Mouse (Mus musculus) hindbrain, embryonic 11.5 days (tissue): Measurements from ENCODE around the gene Gm15517. TPM values are rescaled to one million over a fixed set of nuclear protein-coding genes. Genes with fewer than 3 reads are reported as not detected.

Source experiments
- ATAC-seq: fragments of 200-750 bp; cut with Nextera tagmentation; 2 replicates; pipeline ENCODE4 v1.8.0; 2017; ENCODE audit warnings: mild to moderate bottlenecking, moderate TSS enrichment, moderate library complexity; ENCODE audit not compliant: low FRiP score
- DNase-seq: peaks from one replicate; pipeline ENCODE4 v3.0.0-alpha.2; 2015; ENCODE audit warnings: low spot score
- H3K27ac ChIP-seq: fragments of 300-500 bp; sonication (generic); 2 replicates; pipeline ENCODE4 v1.5.1; 2014; ENCODE audit warnings: mild to moderate bottlenecking, low read depth, low read length
- H3K27me3 ChIP-seq: fragments of 300-500 bp; sonication (generic); 2 replicates; pipeline ENCODE4 v1.6.1; 2014; ENCODE audit warnings: mild to moderate bottlenecking, low read length, moderate library complexity, mixed read lengths; ENCODE audit not compliant: control insufficient read depth, insufficient read depth
- H3K36me3 ChIP-seq: fragments of 300-500 bp; sonication (generic); 2 replicates; pipeline ENCODE4 v1.6.1; 2014; ENCODE audit warnings: mild to moderate bottlenecking, low read length, moderate library complexity, mixed read lengths; ENCODE audit not compliant: control insufficient read depth, insufficient read depth
- H3K4me1 ChIP-seq: fragments of 300-500 bp; sonication (generic); replicated peaks from 2 replicates; pipeline ENCODE4 v1.6.1; 2014; ENCODE audit warnings: low read length, mixed read lengths; ENCODE audit not compliant: control insufficient read depth, insufficient read depth
- H3K4me2 ChIP-seq: fragments of 300-500 bp; sonication (generic); replicated peaks from 2 replicates; pipeline ENCODE4 v1.6.1; 2014; ENCODE audit warnings: mild to moderate bottlenecking, low read depth, low read length
- H3K4me3 ChIP-seq: fragments of 300-500 bp; sonication (generic); 2 replicates; pipeline ENCODE4 v1.5.1; 2014; ENCODE audit warnings: low read depth, low read length
- H3K9ac ChIP-seq: fragments of 300-500 bp; sonication (generic); 2 replicates; pipeline ENCODE4 v1.6.1; 2014; ENCODE audit warnings: low read depth, low read length
- H3K9me3 ChIP-seq: fragments of 300-500 bp; sonication (generic); 2 replicates; pipeline ENCODE4 v1.6.1; 2016; ENCODE audit warnings: low read length; ENCODE audit not compliant: control insufficient read depth
- WGBS: fragments of 180-500 bp; shearing (Covaris S2); extraction: QIAGEN DNeasy Blood & Tissue Kit; methylation state at CpG from one replicate; pipeline ENCODE4 v1.1.7; 2014; 5-methylcytosine and 5-hydroxymethylcytosine counted together
- polyA plus RNA-seq: library from polyadenylated mRNA; unstranded; fragments of >200 nt; fragmentation: Nextera tagmentation; extraction: Ambion mirVana; gene quantifications from 2 replicates; pipeline ENCODE4 v1.2.1, GENCODE M21; 2014

Gene Gm15517
- polyA plus RNA-seq, 1 experiment from 2014 or later, result not detected

GRCm38 (mm10) chr7:44303346-44304340 is 42.4 kb downstream of the Gm15517 start:
- Histone ChIP-seq H3K4me3 (peak overlapping the region; percentile 53), H3K4me1 (peaks cover 2% of the 10 kb centered on the region; the same call in 1 of the 2 replicates), H3K9ac (peak overlapping the region; percentile 86), H3K36me3 (no peaks in the 10 kb centered on the region), H3K4me2 (peak overlapping the region; percentile 43), H3K27ac (peak overlapping the region; percentile 95), H3K9me3 (no peaks in the 10 kb centered on the region), H3K27me3 (no peaks in the 10 kb centered on the region; the same call in 1 of the 2 replicates)
- DNase-seq (no peak), ATAC-seq (no peak)
- 87% methylated on average over 14 of the region's 14 CpGs for WGBS

DNA sequence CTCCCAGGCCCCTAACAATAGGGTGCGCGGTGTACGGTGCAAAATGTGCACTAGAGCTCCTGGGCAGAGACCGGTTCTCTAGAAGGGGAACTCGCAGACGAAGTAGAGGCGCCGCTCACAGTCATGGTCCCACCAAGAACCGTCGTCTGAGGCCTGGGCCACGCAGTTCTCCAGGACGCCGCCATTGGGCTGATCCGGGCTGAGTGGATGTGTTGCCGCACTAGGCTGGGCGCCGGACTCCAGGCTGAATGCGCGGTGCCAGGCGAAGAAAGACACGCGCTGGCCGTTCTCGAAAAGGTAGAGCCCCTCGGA is 43.2 kb downstream of the Gm15517 start:
- H3K27me3 ChIP-seq, result no peaks in the 10 kb centered on the region; the same call in 1 of the 2 replicates
- 1% methylated on average over 25 of the region's 25 CpGs for WGBS
- H3K4me2 ChIP-seq, result peak overlapping the region; percentile 43
- peak overlapping the region; percentile 53 for H3K4me3 ChIP-seq
- no peaks in the 10 kb centered on the region for H3K36me3 ChIP-seq
- peak; percentile 56 for ATAC-seq
- H3K9me3 ChIP-seq, result no peaks in the 10 kb centered on the region
- peaks cover 2% of the 10 kb centered on the region; the same call in 1 of the 2 replicates for H3K4me1 ChIP-seq
- peak overlapping the region; percentile 95 for H3K27ac ChIP-seq
- DNase-seq, result no peak
- H3K9ac ChIP-seq, result peak overlapping the region; percentile 86

- Histone ChIP-seq H3K4me2 (peak overlapping the region; percentile 43), H3K27ac (peak overlapping the region; percentile 95), H3K4me1 (peaks cover 2% of the 10 kb centered on the region; the same call in 1 of the 2 replicates), H3K9me3 (no peaks in the 10 kb centered on the region), H3K36me3 (no peaks in the 10 kb centered on the region), H3K4me3 (peak overlapping the region; percentile 53), H3K27me3 (no peaks in the 10 kb centered on the region; the same call in 1 of the 2 replicates), H3K9ac (peak overlapping the region; percentile 86)
- peak; percentile 98 for DNase-seq
- ATAC-seq, result peak; percentile 96
- under 1% methylated on average over 48 of the region's 49 CpGs for WGBS
Observed at GRCm38 (mm10) chr7:44304775-44305641, 43.8 kb downstream of the Gm15517 start.

DNA sequence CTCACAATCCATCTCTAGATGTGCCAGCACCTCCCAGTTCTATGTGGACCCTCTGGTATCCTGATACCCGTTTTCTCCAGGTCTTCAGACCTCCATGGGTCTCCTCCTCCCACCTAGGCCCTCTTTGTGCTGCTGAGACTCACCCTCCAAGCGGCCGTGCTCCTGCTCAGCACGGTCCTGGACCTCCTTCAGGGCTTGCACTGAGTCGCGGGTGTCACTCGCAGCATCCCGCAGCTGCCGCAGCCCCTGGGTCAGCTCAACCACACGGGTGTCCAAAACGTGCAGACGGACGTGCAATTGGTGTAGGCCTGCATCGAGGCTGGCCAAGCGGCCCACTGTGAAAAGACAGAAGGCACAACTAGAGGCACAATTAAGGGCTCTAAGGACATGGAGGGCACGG is 44.4 kb downstream of the Gm15517 start:
- no peak for ATAC-seq
- Histone ChIP-seq H3K4me2 (peak overlapping the region; percentile 43; the same call in 1 of the 2 replicates), H3K4me1 (peaks cover 5% of the 10 kb centered on the region; the same call in 1 of the 2 replicates), H3K4me3 (peak overlapping the region; percentile 6; the same call in 1 of the 2 replicates), H3K9ac (0 out of 2 replicates have a peak overlapping the region, but pooled peaks have one; percentile 7), H3K27me3 (no peaks in the 10 kb centered on the region; the same call in 1 of the 2 replicates), H3K36me3 (no peaks in the 10 kb centered on the region), H3K27ac (peak overlapping the region; percentile 95), H3K9me3 (no peaks in the 10 kb centered on the region)
- DNase-seq, result no peak
- 9% methylated on average over 16 of the region's 16 CpGs for WGBS

DNA sequence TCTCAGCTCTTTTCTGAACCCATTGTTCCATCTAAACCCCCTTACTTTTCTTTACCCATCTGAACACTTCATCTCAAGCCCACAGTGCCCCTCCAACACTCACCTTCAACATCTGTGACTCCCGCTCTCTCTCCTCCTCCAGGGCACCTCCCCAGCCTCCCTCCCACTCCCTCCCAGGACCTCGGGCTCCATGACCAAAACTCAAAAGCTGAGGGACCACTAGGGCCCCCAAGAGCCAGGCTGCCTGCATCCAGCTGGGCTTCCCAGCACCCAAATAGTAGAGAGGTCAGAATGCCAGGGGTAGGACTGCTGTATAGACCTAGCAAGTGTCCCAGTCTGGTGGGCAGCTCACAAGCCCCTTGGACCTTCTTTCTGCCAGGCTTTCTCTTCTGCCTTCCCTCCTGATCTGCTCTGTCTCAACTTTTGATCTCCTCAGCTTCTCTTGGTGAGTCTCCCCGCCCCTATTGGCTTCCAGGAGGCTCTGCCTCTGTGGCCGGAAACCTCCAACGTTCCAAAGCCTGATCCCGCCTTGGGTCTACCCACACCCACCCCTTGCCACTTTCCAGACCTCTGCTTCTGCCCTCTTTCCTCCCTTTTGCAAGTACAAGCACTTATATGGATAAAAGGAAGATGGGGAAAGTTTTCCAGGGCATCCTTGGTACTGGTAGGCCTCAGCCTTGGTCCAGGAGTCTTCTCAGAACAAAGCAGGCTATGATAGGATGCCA is 45.4 kb downstream of the Gm15517 start, which contains the start of gene Clec11a:
Gene Clec11a, minus strand, starts transcription at position 387 of the 725 bp plus-strand sequence.
- H3K4me3 ChIP-seq, result peak within 1 kb of the TSS; percentile 6; the same call in 1 of the 2 replicates
- no peak for ATAC-seq
- DNase-seq, result no peak
- peak within 1 kb of the TSS; percentile 95 for H3K27ac ChIP-seq
- H3K9ac ChIP-seq, result 0 out of 2 replicates have a peak within 1 kb of the TSS, but pooled peaks have one; percentile 7
- WGBS, result 50% methylated on average over 6 of the region's 6 CpGs
- no peaks in the 10 kb centered on the region for H3K36me3 ChIP-seq
- H3K4me2 ChIP-seq, result no peak within 1 kb of the TSS; the same call in 1 of the 2 replicates
- H3K9me3 ChIP-seq, result no peaks in the 10 kb centered on the region
- peaks cover 2% of the 10 kb centered on the region; the same call in 1 of the 2 replicates for H3K27me3 ChIP-seq
- H3K4me1 ChIP-seq, result peaks cover 10% of the 10 kb centered on the region

- peaks cover 2% of the 10 kb centered on the region; the same call in 1 of the 2 replicates for H3K27me3 ChIP-seq
- DNase-seq (no peak), ATAC-seq (no peak)
- H3K4me3 ChIP-seq, result no peak overlapping the region
- no peak overlapping the region for H3K27ac ChIP-seq
- no peaks in the 10 kb centered on the region for H3K9me3 ChIP-seq
- no peak overlapping the region for H3K4me2 ChIP-seq
- no peaks in the 10 kb centered on the region for H3K36me3 ChIP-seq
- WGBS, result 50% methylated on average over 9 of the region's 9 CpGs
- peaks cover 10% of the 10 kb centered on the region for H3K4me1 ChIP-seq
- H3K9ac ChIP-seq, result no peak overlapping the region
Observed at GRCm38 (mm10) chr7:44307261-44308020, 46.2 kb downstream of the Gm15517 start.

DNA sequence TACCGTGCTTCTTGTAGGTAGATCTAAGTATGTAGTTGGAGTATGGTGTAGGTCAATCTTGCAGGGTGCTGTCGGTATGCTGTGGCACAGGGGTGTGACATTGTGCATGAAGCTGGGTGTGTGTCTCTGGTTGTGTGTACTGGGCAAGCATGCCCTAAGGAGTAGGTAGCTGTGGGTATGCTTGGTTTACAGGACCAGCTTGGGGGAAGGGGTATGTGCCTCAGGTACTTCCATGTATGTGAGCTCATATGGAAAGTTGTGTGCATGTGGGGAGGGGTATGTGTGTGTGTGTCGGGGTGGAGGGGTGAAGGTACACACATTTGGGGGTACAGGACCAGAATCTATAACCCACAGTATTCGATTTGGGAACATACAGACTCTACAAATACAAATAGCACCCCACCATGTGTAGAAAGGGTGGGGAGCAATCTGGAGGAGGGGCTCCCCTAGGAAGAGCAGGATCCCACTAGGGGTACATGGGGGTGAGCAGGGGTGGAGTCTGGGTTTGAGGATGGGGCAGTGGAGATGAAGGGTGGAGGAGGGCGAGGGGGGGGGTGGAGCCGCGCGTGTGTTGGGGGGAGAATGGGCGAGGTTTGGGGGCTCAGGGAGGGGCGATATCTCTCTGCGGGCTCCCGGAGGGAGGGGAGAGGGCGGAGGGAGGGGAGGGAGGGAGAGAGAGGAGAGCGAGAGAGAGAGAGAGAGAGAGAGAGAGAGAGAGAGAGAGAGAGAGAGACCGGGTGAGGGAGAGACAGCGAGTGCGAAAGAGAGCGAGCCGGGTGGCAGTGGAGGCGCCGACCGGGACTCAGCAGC is 48.4 kb downstream of the Gm15517 start, which contains the start of gene Shank1:
Gene Shank1, plus strand, starts transcription at position 779 of the 810 bp plus-strand sequence.
- peak within 1 kb of the TSS; percentile 96 for H3K4me2 ChIP-seq
- H3K4me1 ChIP-seq, result peaks cover 10% of the 10 kb centered on the region
- no peaks in the 10 kb centered on the region for H3K9me3 ChIP-seq
- H3K27ac ChIP-seq, result peak within 1 kb of the TSS; percentile 61
- H3K36me3 ChIP-seq, result no peaks in the 10 kb centered on the region
- no peak for ATAC-seq
- peak; percentile 8 for DNase-seq
- H3K27me3 ChIP-seq, result peaks cover 2% of the 10 kb centered on the region; the same call in 1 of the 2 replicates
- peak within 1 kb of the TSS; percentile 49 for H3K4me3 ChIP-seq
- peak within 1 kb of the TSS; percentile 71 for H3K9ac ChIP-seq
- WGBS, result 29% methylated on average over 8 of the region's 22 CpGs
